Mouse (Mus musculus): ENCODE results near the gene Samd1. TPM values are rescaled to one million over a fixed set of nuclear protein-coding genes. Genes with fewer than 3 reads are reported as not detected.

Samd1 gene
- total RNA-seq, 2 experiments from 2014 or later, result 27.4 to 30.9 TPM

- DNase-seq (ENCODE audit: low spot score), result peak; percentile 54
- intact Hi-C loops (cut with DNase I), result loop anchor here (2.0 to 5.0 kb wide), 3 partner anchors 22 to 140 kb away; partner anchors contain the start of genes Dcaf15 and Gm10643
These were observed 44.8 kb downstream of the Samd1 start, which contains the start of gene Il27ra for GRCm38 (mm10) chr8:84042066-84042947. TSS of gene Il27ra (minus strand) at chr8:84042589.

- intact Hi-C loops (cut with DNase I), result loop anchor here (2.0 to 5.0 kb wide), 3 partner anchors 22 to 139 kb away; partner anchors contain the start of genes Dcaf15 and Gm10643
- DNase-seq (ENCODE audit: low spot score), result no peak
These were observed 45.5 kb downstream of the Samd1 start for GRCm38 (mm10) chr8:84042948-84043342.

- no peak for DNase-seq (ENCODE audit: low spot score)
- intact Hi-C loops (cut with DNase I), result loop anchor here (5.0 kb wide), 2 partner anchors 58 to 138 kb away; partner anchors contain the start of gene Dcaf15
These were observed 46.6 kb downstream of the Samd1 start for GRCm38 (mm10) chr8:84044103-84044502.

- DNase-seq (ENCODE audit: low spot score), result no peak
- intact Hi-C loops (cut with DNase I), result loop anchor here (5.0 kb wide), 2 partner anchors 57 to 137 kb away; partner anchors contain the start of gene Dcaf15
These were observed 47.4 kb downstream of the Samd1 start, which contains the start of gene Rln3 for GRCm38 (mm10) chr8:84044900-84045299. TSS of gene Rln3 (minus strand) at chr8:84045000.

- DNase-seq (ENCODE audit: low spot score), result no peak
- intact Hi-C loops (cut with DNase I), result no loop called here
These were observed 49.0 kb downstream of the Samd1 start for GRCm38 (mm10) chr8:84046505-84046904.

GRCm38 (mm10) chr8:84048171-84048570 lies 50.7 kb downstream of the Samd1 start:
- intact Hi-C loops (cut with DNase I), result no loop called here
- DNase-seq (ENCODE audit: low spot score), result no peak

Small RNA genes lying within 50 kb of the gene (microRNA-seq; reads per million reads assigned to microRNA genes)
- gene Mir1199 (5.8 reads per million, percentile 16 among the genes with 10 or more reads in this experiment), gene Mir8111 (5.3 reads per million, percentile 14 among the genes with 10 or more reads in this experiment)

Other genes with a start within 250 kb of the Samd1 start
- 10 to 100 TPM; 12.7 to 17.8 TPM for gene Adgrl1, start 97.6 kb upstream of the Samd1 start, total RNA-seq (2021)
- gene Gm10644, start 42.5 kb upstream of the Samd1 start, total RNA-seq (2021), result under 1 TPM; 0.61 to 0.70 TPM
- 1 to 10 TPM; 1.1 to 1.7 TPM for gene Asf1b, start 42.2 kb upstream of the Samd1 start, total RNA-seq (2021)
- gene Prkaca, start 24.7 kb upstream of the Samd1 start, total RNA-seq (2021), result 100 to 1,000 TPM; 353 to 360 TPM
- gene 1700067K01Rik, start 3.8 kb downstream of the Samd1 start, total RNA-seq (2021), result under 1 TPM in 1 of 2 experiments, not detected in 1; 0.26 TPM
- 1 to 10 TPM; 2.8 to 3.1 TPM for gene 2210011C24Rik, start 14.5 kb downstream of the Samd1 start, total RNA-seq (2021)
- gene Palm3, start 23.8 kb downstream of the Samd1 start, total RNA-seq (2021), result under 1 TPM; 0.28 to 0.36 TPM
- 1 to 10 TPM; 4.0 to 4.2 TPM for gene Il27ra, start 44.9 kb downstream of the Samd1 start, total RNA-seq (2021)
- not detected for gene Rln3, start 47.3 kb downstream of the Samd1 start, total RNA-seq (2021)
- 1 to 10 TPM; 3.2 to 3.3 TPM for gene Gm10643, start 67.5 kb downstream of the Samd1 start, total RNA-seq (2021)
- 1 to 10 TPM; 8.5 to 9.7 TPM for gene Rfx1, start 69.2 kb downstream of the Samd1 start, total RNA-seq (2021)
- 1 to 10 TPM; 5.9 to 7.2 TPM for gene Dcaf15, start 107.1 kb downstream of the Samd1 start, total RNA-seq (2021)
- gene Podnl1, start 128.3 kb downstream of the Samd1 start, total RNA-seq (2021), result not detected
- 10 to 100 TPM; 10.3 to 11.8 TPM for gene Cc2d1a, start 150.3 kb downstream of the Samd1 start, total RNA-seq (2021)
- under 1 TPM; 0.10 to 0.28 TPM for gene 4930432K21Rik, start 150.4 kb downstream of the Samd1 start, total RNA-seq (2021)
- gene Nanos3, start 187.5 kb downstream of the Samd1 start, total RNA-seq (2021), result 1 to 10 TPM in 1 of 2 experiments, under 1 TPM in 1; 0.73 to 1.4 TPM
- gene Zswim4, start 239.4 kb downstream of the Samd1 start, total RNA-seq (2021), result 1 to 10 TPM; 8.2 to 8.8 TPM

All from heart, postnatal 25 days (tissue).